Mouse (Mus musculus) urinary bladder, postnatal 14 days (tissue): ENCODE results near the gene 2900011O08Rik.
"Not testable (repeated sequence)": the region's sequence is repeated elsewhere in the genome, so short reads cannot be mapped to it uniquely, and the experiment has no call there.

Experiments
- DNase-seq: peaks from one replicate; pipeline ENCODE4 v3.0.0; 2021; ENCODE audit warnings: low spot score

2900011O08Rik gene

GRCm38 (mm10) chr16:13986574-13987478 lies at the start of gene 2900011O08Rik, which contains the start of gene Ifitm7:
TSS of gene 2900011O08Rik (plus strand) at chr16:13986604.
TSS of gene Ifitm7 (minus strand) at chr16:13986888.
- DNase-seq = no peak

- peak; percentile 47 for DNase-seq
Measured at GRCm38 (mm10) chr16:13940139-13940846, 46.1 kb upstream of the 2900011O08Rik start.

GRCm38 (mm10) chr16:13940847-13941395 lies 45.5 kb upstream of the 2900011O08Rik start:
- DNase-seq = no peak

- no peak for DNase-seq
Measured at GRCm38 (mm10) chr16:13944178-13944577, 42.2 kb upstream of the 2900011O08Rik start.

- DNase-seq = no peak
Measured at GRCm38 (mm10) chr16:13944752-13945151, 41.7 kb upstream of the 2900011O08Rik start.

- DNase-seq = no peak
Measured at GRCm38 (mm10) chr16:13945153-13945552, 41.3 kb upstream of the 2900011O08Rik start.

- DNase-seq = no peak
Measured at GRCm38 (mm10) chr16:13946306-13946705, 40.1 kb upstream of the 2900011O08Rik start.

- DNase-seq = no peak
Measured at GRCm38 (mm10) chr16:13951245-13951644, 35.2 kb upstream of the 2900011O08Rik start.

- DNase-seq = no peak
Measured at GRCm38 (mm10) chr16:13962053-13962452, 24.4 kb upstream of the 2900011O08Rik start.

- DNase-seq = no peak
Measured at GRCm38 (mm10) chr16:13969096-13969495, 17.3 kb upstream of the 2900011O08Rik start.

- DNase-seq = no peak
Measured at GRCm38 (mm10) chr16:13972051-13972450, 14.4 kb upstream of the 2900011O08Rik start.

- not testable (repeated sequence) for DNase-seq
Measured at GRCm38 (mm10) chr16:13976358-13976896, 10.0 kb upstream of the 2900011O08Rik start.

GRCm38 (mm10) chr16:13977026-13977425 lies 9.4 kb upstream of the 2900011O08Rik start:
- not testable (repeated sequence) for DNase-seq

GRCm38 (mm10) chr16:13981726-13982125 lies 4.7 kb upstream of the 2900011O08Rik start:
- not testable (repeated sequence) for DNase-seq

GRCm38 (mm10) chr16:13983161-13983560 lies 3.2 kb upstream of the 2900011O08Rik start:
- DNase-seq = no peak

GRCm38 (mm10) chr16:13986197-13986573 lies 219 bp upstream of the 2900011O08Rik start:
- no peak for DNase-seq

- DNase-seq = no peak
Measured at GRCm38 (mm10) chr16:13992518-13993248, 6.3 kb downstream of the 2900011O08Rik start.

GRCm38 (mm10) chr16:13994076-13994475 lies 7.7 kb downstream of the 2900011O08Rik start:
- DNase-seq = no peak

GRCm38 (mm10) chr16:13994502-13994901 lies 8.1 kb downstream of the 2900011O08Rik start:
- DNase-seq = no peak

- DNase-seq = no peak
Measured at GRCm38 (mm10) chr16:14003386-14004130, 17.2 kb downstream of the 2900011O08Rik start.

GRCm38 (mm10) chr16:14004170-14004569 lies 17.8 kb downstream of the 2900011O08Rik start:
- no peak for DNase-seq
